Mouse (Mus musculus) small intestine, adult 2 months (tissue): ENCODE measurements around the gene Etfb. TPM values are rescaled to one million over a fixed set of nuclear protein-coding genes. Genes with fewer than 3 reads are reported as not detected.

Experiments
- H3K27ac ChIP-seq: fragments of 200-500 bp; 2 replicates; pipeline ENCODE4 v1.5.1; 2012; ENCODE audit warnings: low read depth, low read length, control low read depth, inconsistent platforms; ENCODE audit not compliant: insufficient read depth
- H3K27me3 ChIP-seq: fragments of 200-500 bp; 2 replicates; pipeline ENCODE4 v1.6.1; 2012; ENCODE audit warnings: mild to moderate bottlenecking, moderate library complexity, low read length, inconsistent platforms; ENCODE audit not compliant: control insufficient read depth, insufficient read depth
- H3K36me3 ChIP-seq: fragments of 200-500 bp; 2 replicates; pipeline ENCODE4 v1.6.1; 2012; ENCODE audit warnings: mild to moderate bottlenecking, low read length, control low read depth, inconsistent platforms; ENCODE audit not compliant: control insufficient read depth, insufficient read depth
- H3K4me1 ChIP-seq: fragments of 200-500 bp; 2 replicates; pipeline ENCODE4 v1.6.1; 2012; ENCODE audit warnings: low read length, inconsistent platforms, mixed read lengths; ENCODE audit not compliant: control insufficient read depth, insufficient read depth, insufficient read length
- H3K4me3 ChIP-seq: fragments of 200-500 bp; 2 replicates; pipeline ENCODE4 v1.5.1; 2012; ENCODE audit warnings: low read depth, mild to moderate bottlenecking, control low read depth, inconsistent platforms, low read length, moderate library complexity
- CTCF ChIP-seq: fragments of 200-500 bp; IDR thresholded peaks from 2 replicates; pipeline ENCODE4 v1.5.1; 2012; ENCODE audit warnings: low read depth, mild to moderate bottlenecking, control low read depth, inconsistent platforms, low read length, moderate library complexity, mixed read lengths; ENCODE audit not compliant: insufficient replicate concordance, insufficient read length; ENCODE audit errors: extremely low read depth
- POLR2A ChIP-seq: fragments of 200-500 bp; IDR thresholded peaks from 2 replicates; pipeline ENCODE4 v1.6.1; 2012; ENCODE audit warnings: low read depth, mild to moderate bottlenecking, control low read depth, inconsistent platforms, low read length, moderate library complexity
- WGBS: fragments of 180-500 bp; shearing (Covaris S2); methylation state at CpG from one replicate; pipeline ENCODE4 v1.1.7; 2018; 5-methylcytosine and 5-hydroxymethylcytosine counted together
- polyA plus RNA-seq: library from polyadenylated mRNA; depleted of rRNA; stranded (reverse); fragments of >200 nt; gene quantifications from 2 replicates; pipeline ENCODE4 v1.2.3, GENCODE M21; 2012

Etfb gene
- polyA plus RNA-seq, 1 experiment = 66.8 TPM

DNA sequence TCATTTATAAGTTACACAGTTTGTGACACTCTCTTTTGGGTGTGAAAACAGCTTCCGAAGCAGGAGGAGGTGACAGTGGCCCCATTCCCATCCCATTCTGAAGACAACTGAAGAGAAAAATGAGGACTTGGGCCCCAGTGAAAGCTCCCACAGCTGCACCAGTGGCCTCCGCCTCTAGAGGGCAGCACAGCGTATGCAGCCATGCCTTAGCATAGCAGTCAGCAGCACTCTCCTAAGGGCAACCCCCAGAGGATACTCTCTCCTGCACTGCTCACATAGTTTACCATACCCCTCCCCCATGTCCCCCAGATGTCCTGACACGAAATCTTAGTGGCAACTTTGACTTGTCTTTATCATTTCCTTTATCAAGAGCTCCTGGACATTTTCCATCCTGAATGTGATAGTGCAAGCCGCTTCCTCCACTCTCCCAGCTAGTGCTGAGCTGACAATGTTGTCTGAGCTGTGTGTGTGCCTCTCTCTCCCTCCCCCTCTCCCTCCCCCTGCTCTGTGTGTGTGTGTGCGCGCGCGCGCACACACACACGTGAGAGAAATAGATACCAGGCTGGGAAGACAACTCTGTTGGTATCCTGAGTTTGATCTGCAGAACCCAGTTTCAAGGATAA, 20.8 kb upstream of the Etfb start:
- no peak for TF ChIP-seq POLR2A
- TF ChIP-seq CTCF = peak; percentile 99; the same call in 1 of the 2 replicates
- no peak overlapping the region for H3K4me3 ChIP-seq
- H3K27ac ChIP-seq = no peak overlapping the region
- H3K4me1 ChIP-seq = no peaks in the 10 kb centered on the region
- H3K27me3 ChIP-seq = no peaks in the 10 kb centered on the region
- WGBS = 17% methylated on average over 11 of the region's 11 CpGs
- no peaks in the 10 kb centered on the region for H3K36me3 ChIP-seq

- Histone ChIP-seq H3K27me3 (no peaks in the 10 kb centered on the region), H3K4me1 (no peaks in the 10 kb centered on the region), H3K27ac (no peak overlapping the region), H3K4me3 (no peak overlapping the region), H3K36me3 (no peaks in the 10 kb centered on the region)
- TF ChIP-seq CTCF (no peak), POLR2A (no peak)
- WGBS = 48% methylated on average over 3 of the region's 3 CpGs
These were observed 19.8 kb upstream of the Etfb start for GRCm38 (mm10) chr7:43423991-43424625.

GRCm38 (mm10) chr7:43427406-43427805, 16.5 kb upstream of the Etfb start, which contains the start of gene Lim2:
TSS of gene Lim2 (plus strand) at chr7:43427670.
- no peaks in the 10 kb centered on the region for H3K27me3 ChIP-seq
- no peaks in the 10 kb centered on the region for H3K36me3 ChIP-seq
- 79% methylated on average over 8 of the region's 8 CpGs for WGBS
- H3K4me3 ChIP-seq = no peak within 1 kb of the TSS
- H3K4me1 ChIP-seq = no peaks in the 10 kb centered on the region
- no peak for TF ChIP-seq POLR2A
- no peak for TF ChIP-seq CTCF
- H3K27ac ChIP-seq = no peak within 1 kb of the TSS

GRCm38 (mm10) chr7:43429500-43429899, 14.4 kb upstream of the Etfb start:
- Histone ChIP-seq H3K4me3 (no peak overlapping the region), H3K27me3 (no peaks in the 10 kb centered on the region), H3K27ac (no peak overlapping the region), H3K36me3 (no peaks in the 10 kb centered on the region), H3K4me1 (no peaks in the 10 kb centered on the region)
- 20% methylated on average over 4 of the region's 4 CpGs for WGBS
- TF ChIP-seq POLR2A (no peak), CTCF (no peak)

- TF ChIP-seq POLR2A (no peak), CTCF (no peak)
- WGBS = 68% methylated on average over 4 of the region's 4 CpGs
- no peak overlapping the region for H3K27ac ChIP-seq
These were observed 11.0 kb upstream of the Etfb start for GRCm38 (mm10) chr7:43432891-43433290.

DNA sequence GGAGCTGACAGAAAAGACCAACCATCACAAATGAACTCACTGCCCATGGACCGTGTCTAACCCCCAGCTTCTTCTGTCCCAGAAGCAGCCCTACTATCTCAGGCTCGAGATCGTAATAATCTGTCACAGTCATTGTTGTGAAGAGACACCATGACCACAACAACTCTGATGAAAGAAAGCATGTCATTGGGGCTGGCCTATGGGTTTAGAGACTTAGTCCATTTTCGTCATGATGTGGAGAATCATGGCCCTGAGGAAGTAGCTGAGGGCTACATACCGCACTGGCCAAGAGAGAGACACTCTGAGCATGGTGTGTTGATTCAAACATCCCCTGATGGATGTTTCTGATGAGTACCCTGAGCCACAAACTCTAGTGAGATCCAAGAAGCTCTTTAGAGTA, 9.2 kb upstream of the Etfb start:
- no peaks in the 10 kb centered on the region for H3K4me1 ChIP-seq
- H3K36me3 ChIP-seq = no peaks in the 10 kb centered on the region
- H3K27me3 ChIP-seq = no peaks in the 10 kb centered on the region
- TF ChIP-seq CTCF (no peak), POLR2A (no peak)
- no peak overlapping the region for H3K27ac ChIP-seq
- WGBS = 83% methylated on average over 5 of the region's 5 CpGs
- H3K4me3 ChIP-seq = no peak overlapping the region

More at GRCm38 (mm10) chr7:43432891-43433290, 11.0 kb upstream of the Etfb start:
- Histone ChIP-seq H3K27me3 (no peaks in the 10 kb centered on the region), H3K4me1 (no peaks in the 10 kb centered on the region), H3K36me3 (no peaks in the 10 kb centered on the region), H3K4me3 (no peak overlapping the region)
